Mouse (Mus musculus): ENCODE measurements around the gene Serpina1c.
"Not testable (repeated sequence)": the region's sequence is repeated elsewhere in the genome, so short reads cannot be mapped to it uniquely, and the experiment has no call there.

The Serpina1c gene

GRCm38 (mm10) chr12:103904837-103905340 lies at the start of gene Serpina1c:
Serpina1c (minus strand) TSS chr12:103904887.
- not testable (repeated sequence) for DNase-seq (ENCODE audit: low read depth, low spot score)

- DNase-seq (ENCODE audit: low read depth, low spot score) = not testable (repeated sequence)
These were observed 48.3 kb upstream of the Serpina1c start for GRCm38 (mm10) chr12:103952972-103953371.

GRCm38 (mm10) chr12:103946243-103946642 lies 41.6 kb upstream of the Serpina1c start:
- no peak for DNase-seq (ENCODE audit: low read depth, low spot score)

- DNase-seq (ENCODE audit: low read depth, low spot score) = not testable (repeated sequence)
These were observed 4.5 kb upstream of the Serpina1c start for GRCm38 (mm10) chr12:103909181-103909580.

GRCm38 (mm10) chr12:103907746-103908145 lies 3.1 kb upstream of the Serpina1c start:
- DNase-seq (ENCODE audit: low read depth, low spot score) = not testable (repeated sequence)

- DNase-seq (ENCODE audit: low read depth, low spot score) = not testable (repeated sequence)
These were observed 2.8 kb downstream of the Serpina1c start for GRCm38 (mm10) chr12:103901929-103902328.

GRCm38 (mm10) chr12:103866873-103867272 lies 37.8 kb downstream of the Serpina1c start:
- DNase-seq (ENCODE audit: low read depth, low spot score) = not testable (repeated sequence)

GRCm38 (mm10) chr12:103863101-103863974 lies 41.3 kb downstream of the Serpina1c start, which contains the start of gene Serpina1a:
Serpina1a (minus strand) TSS chr12:103863562.
- DNase-seq (ENCODE audit: low read depth, low spot score) = not testable (repeated sequence)

- DNase-seq (ENCODE audit: low read depth, low spot score) = no peak
These were observed 43.7 kb downstream of the Serpina1c start for GRCm38 (mm10) chr12:103860976-103861375.

GRCm38 (mm10) chr12:103860571-103860970 lies 44.1 kb downstream of the Serpina1c start:
- DNase-seq (ENCODE audit: low read depth, low spot score) = not testable (repeated sequence)

- DNase-seq (ENCODE audit: low read depth, low spot score) = not testable (repeated sequence)
These were observed 45.1 kb downstream of the Serpina1c start for GRCm38 (mm10) chr12:103859584-103859983.

- DNase-seq (ENCODE audit: low read depth, low spot score) = not testable (repeated sequence)
These were observed 51.7 kb downstream of the Serpina1c start for GRCm38 (mm10) chr12:103853032-103853431.
